26 mouse cellular contexts compared by ENCODE assay signal in genomic region chr2:154789381-154789780, GRCm38 (mm10). TPM values are rescaled to one million over a fixed set of nuclear protein-coding genes. Genes with fewer than 3 reads are reported as not detected.
DNase-seq lines count a peak whose midpoint lies in the region; ATAC-seq and TF ChIP-seq lines count a peak whose summit lies in the region.
"Had no signal": no experiment of that assay in that cellular context is flagged by ENCODE, and none has a peak within 500 bp of the region (broad histone marks: within the 10 kb centered on the region; RNA-seq: fewer than 3 reads in every experiment).

No protein-coding gene starts in this region.

- H3K9me3 ChIP-seq in erythroblast, embryonic 14.5 days (ENCODE audit: control insufficient read depth, low read length) = no peaks in the 10 kb centered on the region
- no peaks in the 10 kb centered on the region for H3K9me3 ChIP-seq in liver, embryonic 11.5 days (ENCODE audit: control insufficient read depth, low read length)
- H3K9me3 ChIP-seq: embryonic facial prominence, embryonic 13.5 days; heart, embryonic 15.5 days; limb, embryonic 15.5 days; megakaryocyte, embryonic 14.5 days had no signal

- peaks cover 79% of the 10 kb centered on the region for H3K4me1 ChIP-seq in erythroblast, embryonic 14.5 days (ENCODE audit: control insufficient read depth)
- peaks cover 7% of the 10 kb centered on the region for H3K4me1 ChIP-seq in kidney, adult 2 months (ENCODE audit: control insufficient read depth, insufficient read depth, low read length)
- peaks cover 47% of the 10 kb centered on the region for H3K4me1 ChIP-seq in liver, embryonic 11.5 days (replicated peaks; ENCODE audit: control insufficient read depth, insufficient read depth, low read length)

- no peaks in the 10 kb centered on the region for H3K27me3 ChIP-seq in erythroblast, embryonic 14.5 days (ENCODE audit: control insufficient read depth)
- H3K27me3 ChIP-seq in kidney, adult 2 months (replicated peaks; ENCODE audit: control insufficient read depth, insufficient read depth, low read length) = no peaks in the 10 kb centered on the region
- no peaks in the 10 kb centered on the region for H3K27me3 ChIP-seq in liver, embryonic 11.5 days (replicated peaks; ENCODE audit: control insufficient read depth, insufficient read depth, low read length)
- H3K27me3 ChIP-seq: embryonic facial prominence, embryonic 13.5 days; heart, embryonic 15.5 days; limb, embryonic 15.5 days had no signal

- TF ChIP-seq POLR2A in kidney, adult 2 months (IDR thresholded peaks at IDR 0.05; ENCODE audit: low read depth, low read length) = no peak

- DNase-seq in kidney, adult 2 months = peak; percentile 16
- no peak for DNase-seq in kidney, postnatal 25 days
- DNase-seq in liver, embryonic 11.5 days (ENCODE audit: low spot score) = no peak
- peak; percentile 14 for DNase-seq in yolk sac, embryonic 10.5 days (ENCODE audit: low spot score)
- DNase-seq in testis, postnatal 14 days (ENCODE audit: low spot score) = no peak
- DNase-seq: layer of hippocampus, postnatal 36 days; lung, postnatal 10 days; right cerebral cortex, postnatal 4 days had no signal

- no peak overlapping the region for H3K27ac ChIP-seq in kidney, adult 2 months (ENCODE audit: insufficient read depth, low read depth, low read length)
- H3K27ac ChIP-seq in liver, embryonic 11.5 days (ENCODE audit: low read depth, low read length) = no peak overlapping the region
- H3K27ac ChIP-seq: embryonic facial prominence, embryonic 13.5 days; limb, embryonic 15.5 days had no signal

- peak overlapping the region; percentile 98 for H3K4me3 ChIP-seq in erythroblast, embryonic 14.5 days (replicated peaks)
- no peak overlapping the region for H3K4me3 ChIP-seq in kidney, adult 2 months (ENCODE audit: insufficient read depth, low read depth, low read length)
- no peak overlapping the region for H3K4me3 ChIP-seq in liver, embryonic 11.5 days (ENCODE audit: low read depth, low read length)

- no peak for ATAC-seq in erythroblast, adult 5-6 weeks (replicated peaks; ENCODE audit: low FRiP score, poor library complexity, severe bottlenecking)
- no peak for ATAC-seq in liver, embryonic 11.5 days (replicated peaks; ENCODE audit: low FRiP score)
- ATAC-seq: forebrain, postnatal 0 days had no signal

- H3K36me3 ChIP-seq in erythroblast, embryonic 14.5 days (ENCODE audit: control insufficient read depth) = peaks cover 24% of the 10 kb centered on the region
- no peaks in the 10 kb centered on the region for H3K36me3 ChIP-seq in kidney, adult 2 months (ENCODE audit: control insufficient read depth, insufficient read depth, low read length)
- H3K36me3 ChIP-seq in liver, embryonic 11.5 days (ENCODE audit: control insufficient read depth, insufficient read depth, low read length) = no peaks in the 10 kb centered on the region; the same call in 1 of the 2 replicates
- H3K36me3 ChIP-seq: embryonic facial prominence, embryonic 13.5 days; heart, embryonic 15.5 days; limb, embryonic 15.5 days had no signal

- peak overlapping the region; percentile 80; the same call in 1 of the 2 replicates for H3K4me2 ChIP-seq in liver, embryonic 11.5 days

- 66% methylated on average over 6 of the region's 6 CpGs for WGBS in kidney, adult 2 months
- WGBS in liver, embryonic 11.5 days = 70% methylated on average over 6 of the region's 6 CpGs

- H3K9ac ChIP-seq in liver, embryonic 11.5 days (ENCODE audit: low read depth, low read length) = no peak overlapping the region
- H3K9ac ChIP-seq: limb, embryonic 15.5 days had no signal

- TF ChIP-seq CTCF in kidney, adult 2 months (conservative IDR thresholded peaks at IDR 0.05; ENCODE audit: insufficient read depth, insufficient read length, low read depth, low read length) = no peak

RNA-seq across cellular contexts. Expression of gene Raly, which starts 1.5 kb away (rescaled TPM):
- 135 and 142 TPM in 2 replicates for polyA plus RNA-seq in erythroblast, embryonic 14.5 days (2012)
- 31.1 and 38.2 TPM in 2 replicates for total RNA-seq in erythroblast, adult 5-6 weeks (2015; ENCODE audit: low replicate concordance)
- 51.7 and 77.5 TPM in 2 replicates for total RNA-seq in erythroblast, adult 5-6 weeks (2017; ENCODE audit: low replicate concordance)
- 152 and 163 TPM in 2 replicates for polyA plus RNA-seq in kidney, adult 2 months (2012; rRNA removed)
- 59.5 and 66.2 TPM in 2 replicates for polyA plus RNA-seq in liver, embryonic 11.5 days (2014; fragmentation: Nextera tagmentation; extraction: Ambion mirVana)

RNA-seq across cellular contexts. Expression of gene a, which starts 1.8 kb away (rescaled TPM):
- polyA plus RNA-seq in erythroblast, embryonic 14.5 days (2012) = not detected in 2 replicates
- total RNA-seq in erythroblast, adult 5-6 weeks (2015; ENCODE audit: low replicate concordance) = not detected in 2 replicates
- not detected in 2 replicates for total RNA-seq in erythroblast, adult 5-6 weeks (2017; ENCODE audit: low replicate concordance)
- not detected in 2 replicates for polyA plus RNA-seq in kidney, adult 2 months (2012; rRNA removed)
- 0.62 TPM in 1 of 2 replicates, not detected in the other for polyA plus RNA-seq in liver, embryonic 11.5 days (2014; fragmentation: Nextera tagmentation; extraction: Ambion mirVana)
- total RNA-seq: gastrocnemius, adult 18-20 months; hematopoietic stem cell, adult 5-6 weeks; layer of hippocampus, adult 18-20 months; layer of hippocampus, postnatal 36 days; left cerebral cortex, postnatal 25 days; neutrophil, adult 5-6 weeks had no signal
- polyA plus RNA-seq: C2C12 had no signal

RNA-seq across cellular contexts. Expression of gene Gm14214, which starts 19.6 kb away (rescaled TPM):
- not detected in 2 replicates for polyA plus RNA-seq in erythroblast, embryonic 14.5 days (2012)
- total RNA-seq in erythroblast, adult 5-6 weeks (2015; ENCODE audit: low replicate concordance) = not detected in 2 replicates
- total RNA-seq in erythroblast, adult 5-6 weeks (2017; ENCODE audit: low replicate concordance) = not detected in 2 replicates
- not detected in 2 replicates for polyA plus RNA-seq in kidney, adult 2 months (2012; rRNA removed)
- not detected in 2 replicates for polyA plus RNA-seq in liver, embryonic 11.5 days (2014; fragmentation: Nextera tagmentation; extraction: Ambion mirVana)
- total RNA-seq: ES-E14; forebrain, postnatal 0 days; gastrocnemius, adult 18-20 months; hematopoietic stem cell, adult 5-6 weeks; layer of hippocampus, adult 18-20 months; layer of hippocampus, postnatal 36 days; left cerebral cortex, postnatal 25 days; neutrophil, adult 5-6 weeks had no signal
- polyA plus RNA-seq: C2C12; cortical plate, adult 2 months; embryonic facial prominence, embryonic 13.5 days; forebrain, postnatal 0 days; gonadal fat pad, adult 2 months; heart, embryonic 15.5 days; intestine, embryonic 14.5 days; kidney, embryonic 16.5 days; limb, embryonic 15.5 days had no signal

Comparison
In these comparisons a context has a peak if more than half of its experiments do, and no peak if none do; other contexts are left out.
1. DNase-seq: peak in kidney, adult 2 months (single experiment) and yolk sac, embryonic 10.5 days (single experiment); none in kidney, postnatal 25 days (0 of 2), liver, embryonic 11.5 days (single experiment) and testis, postnatal 14 days (single experiment).